Mouse (Mus musculus): ENCODE data around the gene Lhx4. TPM values are rescaled to one million over a fixed set of nuclear protein-coding genes. Genes with fewer than 3 reads are reported as not detected.

The Lhx4 gene
- polyA plus RNA-seq, 1 experiment from 2014 or later = not detected

GRCm38 (mm10) chr1:155737809-155738383 lies 13.6 kb downstream of the Lhx4 start:
- Histone ChIP-seq H3K4me3 (ENCODE audit: low read depth, low read length) (no peak overlapping the region), H3K36me3 (ENCODE audit: control insufficient read depth, insufficient read depth, low read length) (no peaks in the 10 kb centered on the region), H3K4me2 (ENCODE audit: low read depth, severe bottlenecking) (no peak overlapping the region), H3K9ac (ENCODE audit: low read length) (no peak overlapping the region), H3K27ac (replicated peaks; ENCODE audit: low read depth, low read length) (no peak overlapping the region), H3K4me1 (ENCODE audit: control insufficient read depth, insufficient read depth, low read length) (peaks cover 18% of the 10 kb centered on the region), H3K27me3 (ENCODE audit: control insufficient read depth, insufficient read depth, low read length) (peaks cover 93% of the 10 kb centered on the region), H3K9me3 (ENCODE audit: control insufficient read depth, low read length) (no peaks in the 10 kb centered on the region)
- ATAC-seq (ENCODE audit: insufficient number of reproducible peaks, low FRiP score, low TSS enrichment, low read depth) (no peak), DNase-seq (ENCODE audit: low spot score) (peak; percentile 52)
- under 1% methylated on average over 25 of the region's 25 CpGs for WGBS

GRCm38 (mm10) chr1:155737017-155737808 lies 14.3 kb downstream of the Lhx4 start:
- under 1% methylated on average over 58 of the region's 58 CpGs for WGBS
- Histone ChIP-seq H3K27ac (replicated peaks; ENCODE audit: low read depth, low read length) (no peak overlapping the region), H3K36me3 (ENCODE audit: control insufficient read depth, insufficient read depth, low read length) (no peaks in the 10 kb centered on the region), H3K27me3 (ENCODE audit: control insufficient read depth, insufficient read depth, low read length) (peaks cover 92% of the 10 kb centered on the region), H3K4me1 (ENCODE audit: control insufficient read depth, insufficient read depth, low read length) (peaks cover 12% of the 10 kb centered on the region), H3K4me2 (ENCODE audit: low read depth, severe bottlenecking) (no peak overlapping the region), H3K9me3 (ENCODE audit: control insufficient read depth, low read length) (no peaks in the 10 kb centered on the region), H3K9ac (ENCODE audit: low read length) (no peak overlapping the region), H3K4me3 (ENCODE audit: low read depth, low read length) (no peak overlapping the region)
- DNase-seq (ENCODE audit: low spot score) (peak; percentile 66), ATAC-seq (ENCODE audit: insufficient number of reproducible peaks, low FRiP score, low TSS enrichment, low read depth) (no peak)

GRCm38 (mm10) chr1:155736096-155736825 lies 15.2 kb downstream of the Lhx4 start:
- WGBS = under 1% methylated on average over 26 of the region's 26 CpGs
- ATAC-seq (ENCODE audit: insufficient number of reproducible peaks, low FRiP score, low TSS enrichment, low read depth) (no peak), DNase-seq (ENCODE audit: low spot score) (peak; percentile 55)
- no peaks in the 10 kb centered on the region for H3K9me3 ChIP-seq (ENCODE audit: control insufficient read depth, low read length)
- no peak overlapping the region for H3K27ac ChIP-seq (replicated peaks; ENCODE audit: low read depth, low read length)
- peaks cover 4% of the 10 kb centered on the region; the same call in 1 of the 2 replicates for H3K4me1 ChIP-seq (ENCODE audit: control insufficient read depth, insufficient read depth, low read length)
- no peak overlapping the region for H3K4me2 ChIP-seq (ENCODE audit: low read depth, severe bottlenecking)
- peaks cover 92% of the 10 kb centered on the region for H3K27me3 ChIP-seq (ENCODE audit: control insufficient read depth, insufficient read depth, low read length)
- no peak overlapping the region for H3K9ac ChIP-seq (ENCODE audit: low read length)
- no peaks in the 10 kb centered on the region for H3K36me3 ChIP-seq (ENCODE audit: control insufficient read depth, insufficient read depth, low read length)
- no peak overlapping the region for H3K4me3 ChIP-seq (ENCODE audit: low read depth, low read length)

GRCm38 (mm10) chr1:155731156-155731555 lies 20.3 kb downstream of the Lhx4 start:
- Histone ChIP-seq H3K4me2 (ENCODE audit: low read depth, severe bottlenecking) (no peak overlapping the region), H3K9ac (ENCODE audit: low read length) (no peak overlapping the region), H3K27me3 (ENCODE audit: control insufficient read depth, insufficient read depth, low read length) (peaks cover 85% of the 10 kb centered on the region), H3K36me3 (ENCODE audit: control insufficient read depth, insufficient read depth, low read length) (no peaks in the 10 kb centered on the region), H3K4me1 (ENCODE audit: control insufficient read depth, insufficient read depth, low read length) (no peaks in the 10 kb centered on the region), H3K9me3 (ENCODE audit: control insufficient read depth, low read length) (no peaks in the 10 kb centered on the region; the same call in 1 of the 2 replicates), H3K4me3 (ENCODE audit: low read depth, low read length) (no peak overlapping the region), H3K27ac (replicated peaks; ENCODE audit: low read depth, low read length) (no peak overlapping the region)
- DNase-seq (ENCODE audit: low spot score) (no peak), ATAC-seq (ENCODE audit: insufficient number of reproducible peaks, low FRiP score, low TSS enrichment, low read depth) (no peak)
- 0% methylated on average over 2 of the region's 2 CpGs for WGBS

- WGBS = 2% methylated on average over 23 of the region's 23 CpGs
These were observed 22.2 kb downstream of the Lhx4 start for GRCm38 (mm10) chr1:155729113-155729795.

GRCm38 (mm10) chr1:155727830-155728229 lies 23.7 kb downstream of the Lhx4 start:
- H3K27me3 ChIP-seq (ENCODE audit: control insufficient read depth, insufficient read depth, low read length) = peaks cover 67% of the 10 kb centered on the region
- H3K4me1 ChIP-seq (ENCODE audit: control insufficient read depth, insufficient read depth, low read length) = no peaks in the 10 kb centered on the region
- H3K4me2 ChIP-seq (ENCODE audit: low read depth, severe bottlenecking) = no peak overlapping the region
- 28% methylated on average over 10 of the region's 10 CpGs for WGBS
- no peak overlapping the region for H3K9ac ChIP-seq (ENCODE audit: low read length)
- DNase-seq (ENCODE audit: low spot score) (no peak), ATAC-seq (ENCODE audit: insufficient number of reproducible peaks, low FRiP score, low TSS enrichment, low read depth) (no peak)
- no peak overlapping the region for H3K27ac ChIP-seq (replicated peaks; ENCODE audit: low read depth, low read length)
- no peaks in the 10 kb centered on the region; the same call in 1 of the 2 replicates for H3K9me3 ChIP-seq (ENCODE audit: control insufficient read depth, low read length)
- no peak overlapping the region for H3K4me3 ChIP-seq (ENCODE audit: low read depth, low read length)
- no peaks in the 10 kb centered on the region for H3K36me3 ChIP-seq (ENCODE audit: control insufficient read depth, insufficient read depth, low read length)

More at GRCm38 (mm10) chr1:155729113-155729795, 22.2 kb downstream of the Lhx4 start:
- no peak overlapping the region for H3K27ac ChIP-seq (replicated peaks; ENCODE audit: low read depth, low read length)
- no peaks in the 10 kb centered on the region for H3K4me1 ChIP-seq (ENCODE audit: control insufficient read depth, insufficient read depth, low read length)
- H3K27me3 ChIP-seq (ENCODE audit: control insufficient read depth, insufficient read depth, low read length) = peaks cover 70% of the 10 kb centered on the region
- H3K9ac ChIP-seq (ENCODE audit: low read length) = no peak overlapping the region
- ATAC-seq (ENCODE audit: insufficient number of reproducible peaks, low FRiP score, low TSS enrichment, low read depth) (no peak), DNase-seq (ENCODE audit: low spot score) (no peak)
- H3K4me2 ChIP-seq (ENCODE audit: low read depth, severe bottlenecking) = no peak overlapping the region
- H3K9me3 ChIP-seq (ENCODE audit: control insufficient read depth, low read length) = no peaks in the 10 kb centered on the region; the same call in 1 of the 2 replicates
- no peaks in the 10 kb centered on the region for H3K36me3 ChIP-seq (ENCODE audit: control insufficient read depth, insufficient read depth, low read length)
- H3K4me3 ChIP-seq (ENCODE audit: low read depth, low read length) = no peak overlapping the region

GRCm38 (mm10) chr1:155725876-155726275 lies 25.6 kb downstream of the Lhx4 start:
- DNase-seq (ENCODE audit: low spot score) (no peak), ATAC-seq (ENCODE audit: insufficient number of reproducible peaks, low FRiP score, low TSS enrichment, low read depth) (no peak)
- Histone ChIP-seq H3K9ac (ENCODE audit: low read length) (no peak overlapping the region), H3K4me3 (ENCODE audit: low read depth, low read length) (no peak overlapping the region), H3K27me3 (ENCODE audit: control insufficient read depth, insufficient read depth, low read length) (peaks cover 55% of the 10 kb centered on the region), H3K9me3 (ENCODE audit: control insufficient read depth, low read length) (no peaks in the 10 kb centered on the region; the same call in 1 of the 2 replicates), H3K4me1 (ENCODE audit: control insufficient read depth, insufficient read depth, low read length) (no peaks in the 10 kb centered on the region), H3K4me2 (ENCODE audit: low read depth, severe bottlenecking) (no peak overlapping the region), H3K36me3 (ENCODE audit: control insufficient read depth, insufficient read depth, low read length) (no peaks in the 10 kb centered on the region), H3K27ac (replicated peaks; ENCODE audit: low read depth, low read length) (no peak overlapping the region)
- whole genome bisulfite sequencing = 71% methylated on average over 2 of the region's 2 CpGs

- Histone ChIP-seq H3K27me3 (ENCODE audit: control insufficient read depth, insufficient read depth, low read length) (peaks cover 40% of the 10 kb centered on the region), H3K9ac (ENCODE audit: low read length) (no peak overlapping the region), H3K36me3 (ENCODE audit: control insufficient read depth, insufficient read depth, low read length) (no peaks in the 10 kb centered on the region), H3K4me3 (ENCODE audit: low read depth, low read length) (no peak overlapping the region), H3K9me3 (ENCODE audit: control insufficient read depth, low read length) (no peaks in the 10 kb centered on the region; the same call in 1 of the 2 replicates), H3K4me1 (ENCODE audit: control insufficient read depth, insufficient read depth, low read length) (no peaks in the 10 kb centered on the region), H3K27ac (replicated peaks; ENCODE audit: low read depth, low read length) (no peak overlapping the region), H3K4me2 (ENCODE audit: low read depth, severe bottlenecking) (no peak overlapping the region)
- 83% methylated on average over 3 of the region's 3 CpGs for WGBS
- no peak for ATAC-seq (ENCODE audit: insufficient number of reproducible peaks, low FRiP score, low TSS enrichment, low read depth)
- DNase-seq (ENCODE audit: low spot score) = no peak
These were observed 27.2 kb downstream of the Lhx4 start for GRCm38 (mm10) chr1:155724301-155724700.
